Mouse (Mus musculus): ENCODE results near the gene Syt5.
"Not testable (repeated sequence)": the region's sequence is repeated elsewhere in the genome, so short reads cannot be mapped to it uniquely, and the experiment has no call there.

Syt5 gene

GRCm38 (mm10) chr7:4547221-4547641 lies at the start of gene Syt5:
Gene Syt5, minus strand, starts transcription at chr7:4547541.
- no peak for DNase-seq

- not testable (repeated sequence) for DNase-seq
Measured at GRCm38 (mm10) chr7:4597046-4597445, 49.7 kb upstream of the Syt5 start.

- not testable (repeated sequence) for DNase-seq
Measured at GRCm38 (mm10) chr7:4581481-4581880, 34.1 kb upstream of the Syt5 start.

GRCm38 (mm10) chr7:4572361-4572760 lies 25.0 kb upstream of the Syt5 start:
- not testable (repeated sequence) for DNase-seq

GRCm38 (mm10) chr7:4562660-4563059 lies 15.3 kb upstream of the Syt5 start:
- no peak for DNase-seq

- no peak for DNase-seq
Measured at GRCm38 (mm10) chr7:4557167-4557560, 9.8 kb upstream of the Syt5 start.

GRCm38 (mm10) chr7:4556256-4557166 lies 9.2 kb upstream of the Syt5 start:
- DNase-seq = peak; percentile 65 to 82

GRCm38 (mm10) chr7:4546591-4547131 lies 680 bp downstream of the Syt5 start:
- peak; percentile 57 to 77 for DNase-seq

GRCm38 (mm10) chr7:4546050-4546449 lies 1.3 kb downstream of the Syt5 start:
- no peak for DNase-seq

GRCm38 (mm10) chr7:4542013-4542412 lies 5.3 kb downstream of the Syt5 start:
- DNase-seq = no peak

GRCm38 (mm10) chr7:4541344-4541743 lies 6.0 kb downstream of the Syt5 start:
- no peak for DNase-seq

GRCm38 (mm10) chr7:4539019-4539418 lies 8.3 kb downstream of the Syt5 start:
- no peak for DNase-seq

- no peak for DNase-seq
Measured at GRCm38 (mm10) chr7:4537181-4537580, 10.2 kb downstream of the Syt5 start.

GRCm38 (mm10) chr7:4536369-4536768 lies 11.0 kb downstream of the Syt5 start:
- no peak for DNase-seq

GRCm38 (mm10) chr7:4532005-4532729 lies 15.2 kb downstream of the Syt5 start, which contains the start of gene Dnaaf3:
Gene Dnaaf3, minus strand, starts transcription at chr7:4532453.
- peak; percentile 75 to 77 for DNase-seq

- DNase-seq = not testable (repeated sequence)
Measured at GRCm38 (mm10) chr7:4530166-4530565, 17.2 kb downstream of the Syt5 start.

GRCm38 (mm10) chr7:4527302-4527689 lies 20.0 kb downstream of the Syt5 start:
- DNase-seq = no peak

GRCm38 (mm10) chr7:4526341-4527301 lies 20.7 kb downstream of the Syt5 start:
- peak; percentile 86 for DNase-seq

- peak; percentile 53 to 68 for DNase-seq
Measured at GRCm38 (mm10) chr7:4524212-4524922, 23.0 kb downstream of the Syt5 start, which contains the start of gene Tnni3. Gene Tnni3, minus strand, starts transcription at chr7:4524229.

GRCm38 (mm10) chr7:4523205-4524130 lies 23.9 kb downstream of the Syt5 start:
- no peak for DNase-seq
